Mouse (Mus musculus): ENCODE measurements around the gene Dhrs7. TPM values are rescaled to one million over a fixed set of nuclear protein-coding genes. Genes with fewer than 3 reads are reported as not detected.
"Not testable (repeated sequence)": the region's sequence is repeated elsewhere in the genome, so short reads cannot be mapped to it uniquely, and the experiment has no call there.

The Dhrs7 gene
- polyA plus RNA-seq, 1 experiment from 2014 or later, result 16.6 TPM

GRCm38 (mm10) chr12:72686566-72686965 lies 21.9 kb upstream of the Dhrs7 start:
- not testable (repeated sequence) for H3K9me3 ChIP-seq (replicated peaks; ENCODE audit: control insufficient read depth, low read length, poor library complexity, severe bottlenecking); ATAC-seq; H3K4me3 ChIP-seq (ENCODE audit: low read depth, low read length); H3K4me1 ChIP-seq (ENCODE audit: control insufficient read depth, insufficient read depth, low read length); H3K9ac ChIP-seq (ENCODE audit: low read depth, low read length); H3K36me3 ChIP-seq (ENCODE audit: control insufficient read depth, insufficient read depth, low read length); H3K27ac ChIP-seq (ENCODE audit: low read length); H3K4me2 ChIP-seq (ENCODE audit: low read length); H3K27me3 ChIP-seq (ENCODE audit: control insufficient read depth, insufficient read depth, low read depth, low read length)
- 77% methylated on average over 4 of the region's 4 CpGs for WGBS

- Histone ChIP-seq H3K4me3 (ENCODE audit: low read depth, low read length) (no peak overlapping the region), H3K36me3 (ENCODE audit: control insufficient read depth, insufficient read depth, low read length) (no peaks in the 10 kb centered on the region), H3K4me2 (ENCODE audit: low read length) (no peak overlapping the region), H3K9me3 (replicated peaks; ENCODE audit: control insufficient read depth, low read length, poor library complexity, severe bottlenecking) (no peaks in the 10 kb centered on the region), H3K4me1 (ENCODE audit: control insufficient read depth, insufficient read depth, low read length) (no peaks in the 10 kb centered on the region), H3K9ac (ENCODE audit: low read depth, low read length) (no peak overlapping the region), H3K27me3 (ENCODE audit: control insufficient read depth, insufficient read depth, low read depth, low read length) (no peaks in the 10 kb centered on the region), H3K27ac (ENCODE audit: low read length) (no peak overlapping the region)
- 92% methylated on average over 3 of the region's 3 CpGs for WGBS
- no peak for ATAC-seq
These were observed 18.9 kb upstream of the Dhrs7 start for GRCm38 (mm10) chr12:72683612-72684011.

DNA sequence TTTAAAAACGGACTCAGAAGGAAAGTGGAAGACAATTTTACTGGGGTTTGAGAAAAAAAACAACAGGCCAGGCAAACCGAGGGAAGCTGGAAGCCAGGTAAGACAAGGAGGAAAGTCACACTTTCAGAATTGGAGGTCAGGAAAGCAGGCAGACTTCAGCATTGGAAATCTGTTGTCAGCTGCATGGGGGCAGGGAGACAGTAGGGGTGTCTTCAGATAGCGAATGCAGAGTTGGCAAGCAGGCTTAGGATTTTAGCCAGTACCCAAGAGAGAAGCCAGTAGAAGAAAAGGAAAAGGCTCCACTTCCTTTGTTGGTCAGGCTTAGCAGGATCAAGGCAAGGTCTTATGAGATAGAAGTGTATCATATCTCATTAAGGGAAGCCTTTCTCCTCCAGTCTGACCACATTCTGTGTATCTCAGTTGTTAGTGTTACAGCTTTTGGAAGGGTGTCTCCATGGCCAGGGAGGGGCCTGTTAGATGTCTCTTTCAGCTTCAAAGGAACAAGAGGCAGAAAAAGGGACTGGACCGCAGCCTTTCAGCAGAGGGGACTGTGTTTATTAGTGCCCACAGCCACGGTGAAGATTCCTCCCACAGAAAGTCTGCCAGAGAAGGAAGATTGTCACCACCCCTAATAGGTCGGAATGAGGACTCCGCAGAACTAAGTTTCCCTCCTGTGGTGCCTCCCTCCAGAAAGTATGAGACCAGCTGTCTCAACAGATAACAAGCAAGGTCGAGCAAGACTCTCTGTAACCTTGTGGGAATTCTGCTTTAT lies 18.0 kb upstream of the Dhrs7 start:
- H3K4me3 ChIP-seq (ENCODE audit: low read depth, low read length), result no peak overlapping the region
- no peaks in the 10 kb centered on the region for H3K9me3 ChIP-seq (replicated peaks; ENCODE audit: control insufficient read depth, low read length, poor library complexity, severe bottlenecking)
- no peaks in the 10 kb centered on the region for H3K36me3 ChIP-seq (ENCODE audit: control insufficient read depth, insufficient read depth, low read length)
- no peak for ATAC-seq
- H3K27me3 ChIP-seq (ENCODE audit: control insufficient read depth, insufficient read depth, low read depth, low read length), result no peaks in the 10 kb centered on the region
- no peaks in the 10 kb centered on the region for H3K4me1 ChIP-seq (ENCODE audit: control insufficient read depth, insufficient read depth, low read length)
- 53% methylated on average over 8 of the region's 8 CpGs for WGBS
- no peak overlapping the region for H3K9ac ChIP-seq (ENCODE audit: low read depth, low read length)
- no peak overlapping the region for H3K27ac ChIP-seq (ENCODE audit: low read length)
- H3K4me2 ChIP-seq (ENCODE audit: low read length), result no peak overlapping the region

DNA sequence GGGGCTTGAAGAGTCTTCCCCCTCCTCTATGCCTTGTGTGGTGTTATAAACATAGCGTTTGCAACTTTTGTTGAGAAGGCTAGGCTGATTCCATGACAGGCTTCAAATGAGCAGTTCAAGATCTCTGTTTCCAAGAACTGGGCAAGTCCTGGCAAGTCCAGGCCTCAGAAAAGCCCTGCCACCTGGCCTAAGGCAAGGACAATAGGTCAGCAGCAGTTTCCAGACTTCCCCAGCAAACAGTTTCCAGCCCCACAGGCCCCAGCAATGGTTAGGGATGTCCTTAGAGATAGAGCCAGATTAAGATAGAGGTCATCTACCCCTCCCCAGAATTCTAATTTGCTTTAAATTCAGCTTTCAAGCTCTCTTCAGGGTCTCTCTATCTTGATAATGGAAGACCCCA lies 17.2 kb upstream of the Dhrs7 start:
- H3K4me2 ChIP-seq (ENCODE audit: low read length), result no peak overlapping the region
- H3K27me3 ChIP-seq (ENCODE audit: control insufficient read depth, insufficient read depth, low read depth, low read length), result no peaks in the 10 kb centered on the region
- H3K4me3 ChIP-seq (ENCODE audit: low read depth, low read length), result no peak overlapping the region
- H3K27ac ChIP-seq (ENCODE audit: low read length), result no peak overlapping the region
- H3K36me3 ChIP-seq (ENCODE audit: control insufficient read depth, insufficient read depth, low read length), result no peaks in the 10 kb centered on the region
- H3K4me1 ChIP-seq (ENCODE audit: control insufficient read depth, insufficient read depth, low read length), result no peaks in the 10 kb centered on the region
- no peaks in the 10 kb centered on the region for H3K9me3 ChIP-seq (replicated peaks; ENCODE audit: control insufficient read depth, low read length, poor library complexity, severe bottlenecking)
- ATAC-seq, result no peak
- H3K9ac ChIP-seq (ENCODE audit: low read depth, low read length), result no peak overlapping the region
- WGBS, result 95% methylated on average over 1 of the region's 1 CpGs

DNA sequence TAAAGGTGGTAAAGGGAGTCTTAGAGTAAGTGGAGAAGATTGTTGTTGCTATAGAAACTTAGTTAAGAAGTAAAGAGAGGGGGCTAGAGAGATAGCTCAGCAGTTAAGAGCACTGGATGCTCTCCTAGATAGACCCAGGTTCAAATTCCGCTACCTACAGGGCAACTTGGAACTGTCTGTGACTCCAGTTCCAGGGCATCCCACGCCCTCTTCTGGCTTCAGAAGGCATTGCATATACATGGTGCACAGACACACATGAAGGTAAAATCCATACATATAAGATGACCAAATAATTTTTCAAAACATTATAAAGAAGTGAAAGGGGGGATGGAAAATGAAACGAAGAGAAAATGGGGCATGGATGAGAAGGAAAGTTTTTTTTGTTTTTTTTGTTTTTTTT lies 14.9 kb upstream of the Dhrs7 start:
- Histone ChIP-seq H3K27ac (ENCODE audit: low read length) (no peak overlapping the region), H3K36me3 (ENCODE audit: control insufficient read depth, insufficient read depth, low read length) (no peaks in the 10 kb centered on the region), H3K9me3 (replicated peaks; ENCODE audit: control insufficient read depth, low read length, poor library complexity, severe bottlenecking) (no peaks in the 10 kb centered on the region), H3K9ac (ENCODE audit: low read depth, low read length) (no peak overlapping the region), H3K27me3 (ENCODE audit: control insufficient read depth, insufficient read depth, low read depth, low read length) (no peaks in the 10 kb centered on the region), H3K4me3 (ENCODE audit: low read depth, low read length) (no peak overlapping the region), H3K4me2 (ENCODE audit: low read length) (no peak overlapping the region), H3K4me1 (ENCODE audit: control insufficient read depth, insufficient read depth, low read length) (no peaks in the 10 kb centered on the region)
- no peak for ATAC-seq
- 85% methylated on average over 3 of the region's 3 CpGs for WGBS

DNA sequence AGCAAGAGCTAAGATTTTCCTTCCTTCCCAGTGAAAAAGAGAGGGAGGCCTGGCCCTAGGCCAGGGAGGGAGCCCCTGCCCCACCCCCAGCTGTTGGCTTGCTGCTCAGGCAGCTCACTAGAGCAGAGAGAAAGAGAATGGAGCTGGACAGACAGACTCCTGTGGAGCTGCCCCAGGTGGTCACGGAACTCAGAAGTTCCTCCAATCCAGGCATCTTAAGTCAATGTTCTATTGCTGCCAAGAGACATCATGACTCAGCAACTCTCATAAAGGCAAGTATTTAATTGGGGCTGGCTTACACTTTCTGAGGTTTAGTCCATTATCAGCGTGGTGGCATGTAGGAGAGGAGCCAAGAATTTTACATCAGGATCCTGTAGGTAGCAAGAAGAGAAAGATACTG lies 10.1 kb upstream of the Dhrs7 start:
- Histone ChIP-seq H3K4me2 (ENCODE audit: low read length) (no peak overlapping the region), H3K9ac (ENCODE audit: low read depth, low read length) (no peak overlapping the region), H3K27me3 (ENCODE audit: control insufficient read depth, insufficient read depth, low read depth, low read length) (no peaks in the 10 kb centered on the region), H3K27ac (ENCODE audit: low read length) (no peak overlapping the region), H3K4me3 (ENCODE audit: low read depth, low read length) (no peak overlapping the region), H3K9me3 (replicated peaks; ENCODE audit: control insufficient read depth, low read length, poor library complexity, severe bottlenecking) (no peaks in the 10 kb centered on the region), H3K4me1 (ENCODE audit: control insufficient read depth, insufficient read depth, low read length) (no peaks in the 10 kb centered on the region), H3K36me3 (ENCODE audit: control insufficient read depth, insufficient read depth, low read length) (no peaks in the 10 kb centered on the region)
- WGBS, result 71% methylated on average over 2 of the region's 2 CpGs
- no peak for ATAC-seq

DNA sequence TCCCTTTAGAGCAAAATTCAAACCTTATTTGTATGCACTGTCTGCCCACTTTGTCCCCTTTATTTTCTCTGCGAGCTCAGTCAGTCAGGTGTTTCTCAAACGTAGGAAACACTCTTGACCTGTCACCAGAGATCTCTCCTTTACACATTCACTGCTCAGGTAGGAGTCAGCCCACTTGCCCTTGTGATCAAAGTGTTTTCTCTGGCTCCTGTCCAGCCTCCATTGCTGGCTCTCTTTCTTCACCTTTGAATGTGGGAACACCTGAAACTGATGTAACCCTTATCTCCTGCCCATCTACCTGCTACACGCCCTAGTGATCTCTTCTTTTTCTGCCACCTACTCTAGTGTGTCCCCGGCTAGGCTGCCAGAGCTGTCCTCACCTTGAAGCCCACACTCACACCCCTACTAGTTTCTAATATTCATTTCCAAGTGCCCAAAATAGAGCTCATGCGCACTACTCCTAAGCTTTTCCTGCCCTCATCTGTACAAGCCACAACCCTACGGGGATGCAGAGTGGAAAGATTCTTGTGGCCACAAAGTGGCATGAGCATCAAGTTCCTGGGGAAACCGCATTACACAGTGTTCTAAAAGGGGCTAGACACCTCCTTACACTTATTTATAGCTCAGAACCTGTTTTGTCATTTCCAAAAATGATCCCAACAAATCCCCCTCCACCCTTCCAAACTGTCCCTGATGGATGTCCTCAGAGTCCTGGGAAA lies 9.5 kb upstream of the Dhrs7 start:
- no peak overlapping the region for H3K4me3 ChIP-seq (ENCODE audit: low read depth, low read length)
- no peak overlapping the region for H3K4me2 ChIP-seq (ENCODE audit: low read length)
- no peaks in the 10 kb centered on the region for H3K4me1 ChIP-seq (ENCODE audit: control insufficient read depth, insufficient read depth, low read length)
- no peak for ATAC-seq
- WGBS, result 85% methylated on average over 7 of the region's 7 CpGs
- H3K9ac ChIP-seq (ENCODE audit: low read depth, low read length), result no peak overlapping the region
- no peaks in the 10 kb centered on the region for H3K27me3 ChIP-seq (ENCODE audit: control insufficient read depth, insufficient read depth, low read depth, low read length)
- H3K36me3 ChIP-seq (ENCODE audit: control insufficient read depth, insufficient read depth, low read length), result no peaks in the 10 kb centered on the region
- H3K9me3 ChIP-seq (replicated peaks; ENCODE audit: control insufficient read depth, low read length, poor library complexity, severe bottlenecking), result no peaks in the 10 kb centered on the region
- no peak overlapping the region for H3K27ac ChIP-seq (ENCODE audit: low read length)

- no peak overlapping the region for H3K9ac ChIP-seq (ENCODE audit: low read depth, low read length)
- H3K4me1 ChIP-seq (ENCODE audit: control insufficient read depth, insufficient read depth, low read length), result no peaks in the 10 kb centered on the region
- ATAC-seq, result no peak
- no peak overlapping the region for H3K4me3 ChIP-seq (ENCODE audit: low read depth, low read length)
- no peaks in the 10 kb centered on the region for H3K36me3 ChIP-seq (ENCODE audit: control insufficient read depth, insufficient read depth, low read length)
- no peak overlapping the region for H3K4me2 ChIP-seq (ENCODE audit: low read length)
- H3K27me3 ChIP-seq (ENCODE audit: control insufficient read depth, insufficient read depth, low read depth, low read length), result no peaks in the 10 kb centered on the region
- H3K9me3 ChIP-seq (replicated peaks; ENCODE audit: control insufficient read depth, low read length, poor library complexity, severe bottlenecking), result no peaks in the 10 kb centered on the region
- WGBS, result 94% methylated on average over 6 of the region's 6 CpGs
- no peak overlapping the region for H3K27ac ChIP-seq (ENCODE audit: low read length)
These were observed 6.9 kb upstream of the Dhrs7 start for GRCm38 (mm10) chr12:72671516-72672135.

GRCm38 (mm10) chr12:72670921-72671320 lies 6.2 kb upstream of the Dhrs7 start:
- 94% methylated on average over 8 of the region's 8 CpGs for WGBS

More at GRCm38 (mm10) chr12:72670921-72671320, 6.2 kb upstream of the Dhrs7 start:
- Histone ChIP-seq H3K4me3 (ENCODE audit: low read depth, low read length) (no peak overlapping the region), H3K27ac (ENCODE audit: low read length) (no peak overlapping the region), H3K4me2 (ENCODE audit: low read length) (no peak overlapping the region), H3K36me3 (ENCODE audit: control insufficient read depth, insufficient read depth, low read length) (no peaks in the 10 kb centered on the region), H3K9me3 (replicated peaks; ENCODE audit: control insufficient read depth, low read length, poor library complexity, severe bottlenecking) (no peaks in the 10 kb centered on the region), H3K27me3 (ENCODE audit: control insufficient read depth, insufficient read depth, low read depth, low read length) (no peaks in the 10 kb centered on the region), H3K4me1 (ENCODE audit: control insufficient read depth, insufficient read depth, low read length) (no peaks in the 10 kb centered on the region), H3K9ac (ENCODE audit: low read depth, low read length) (no peak overlapping the region)
- ATAC-seq, result no peak

Measured in midbrain, embryonic 16.5 days (tissue).